Mouse (Mus musculus) embryonic facial prominence, embryonic 11.5 days (tissue): ENCODE results near the gene A430033K04Rik. TPM values are rescaled to one million over a fixed set of nuclear protein-coding genes. Genes with fewer than 3 reads are reported as not detected.

Source experiments
- microRNA-seq: library from miRNA; unstranded; fragments of <30 nt; microRNA quantifications from one replicate; pipeline ENCODE4, GENCODE M21; 2016; ENCODE audit warnings: borderline number of aligned reads
- polyA plus RNA-seq: library from polyadenylated mRNA; unstranded; fragments of >200 nt; fragmentation: Nextera tagmentation; extraction: Ambion mirVana; gene quantifications from 2 replicates; pipeline ENCODE4 v1.2.1, GENCODE M21; 2014

Gene A430033K04Rik
- polyA plus RNA-seq, 1 experiment from 2014 or later = 12.3 TPM

Small RNAs within 50 kb of the gene (microRNA-seq; reads per million reads assigned to microRNA genes)
- gene Gm24082 = not detected

Other genes with a start within 250 kb of the A430033K04Rik start
- 45.8 and 49.3 TPM in 2 replicates for gene Zfp157, start 181.4 kb upstream of the A430033K04Rik start, polyA plus RNA-seq
- gene 1700123K08Rik, start 58.1 kb upstream of the A430033K04Rik start, polyA plus RNA-seq = not detected in 2 replicates
- 79.1 and 91.8 TPM in 2 replicates for gene Zfp68, start 3.1 kb upstream of the A430033K04Rik start, polyA plus RNA-seq
- gene Fam20c, start 131.7 kb downstream of the A430033K04Rik start, polyA plus RNA-seq = 5.0 and 7.3 TPM in 2 replicates
- not detected in 2 replicates for gene Gm5294, start 197.2 kb downstream of the A430033K04Rik start, polyA plus RNA-seq